Mouse (Mus musculus) C2C12 (cell line): Measurements from ENCODE around the gene Lrr1.
"Not testable (repeated sequence)": the region's sequence is repeated elsewhere in the genome, so short reads cannot be mapped to it uniquely, and the experiment has no call there.

ENCODE experiments used
- CEBPB ChIP-seq: IDR thresholded peaks from one replicate; pipeline ENCODE4 v1.6.1; 2011; ENCODE audit warnings: low read depth, mild to moderate bottlenecking, control low read depth, moderate library complexity
- CTCF ChIP-seq: IDR thresholded peaks from one replicate; pipeline ENCODE4 v1.5.1; 2011; ENCODE audit not compliant: control insufficient read depth, insufficient read depth, insufficient read length
- FOSL1 ChIP-seq: IDR thresholded peaks from one replicate; pipeline ENCODE4 v1.8.0; 2011; ENCODE audit warnings: mild to moderate bottlenecking, low read length; ENCODE audit not compliant: poor library complexity, insufficient read depth, severe bottlenecking
- MAX ChIP-seq: IDR thresholded peaks from one replicate; pipeline ENCODE4 v1.6.1; 2011; ENCODE audit warnings: mild to moderate bottlenecking, control low read depth
- MYOG ChIP-seq: IDR thresholded peaks from one replicate; pipeline ENCODE4 v1.6.1; 2011; ENCODE audit not compliant: control insufficient read depth, insufficient read length; ENCODE audit errors: extremely low read depth
- USF1 ChIP-seq: IDR thresholded peaks from one replicate; pipeline ENCODE4 v1.6.1; 2011; ENCODE audit warnings: low read depth, mild to moderate bottlenecking, control low read depth, moderate library complexity

DNA sequence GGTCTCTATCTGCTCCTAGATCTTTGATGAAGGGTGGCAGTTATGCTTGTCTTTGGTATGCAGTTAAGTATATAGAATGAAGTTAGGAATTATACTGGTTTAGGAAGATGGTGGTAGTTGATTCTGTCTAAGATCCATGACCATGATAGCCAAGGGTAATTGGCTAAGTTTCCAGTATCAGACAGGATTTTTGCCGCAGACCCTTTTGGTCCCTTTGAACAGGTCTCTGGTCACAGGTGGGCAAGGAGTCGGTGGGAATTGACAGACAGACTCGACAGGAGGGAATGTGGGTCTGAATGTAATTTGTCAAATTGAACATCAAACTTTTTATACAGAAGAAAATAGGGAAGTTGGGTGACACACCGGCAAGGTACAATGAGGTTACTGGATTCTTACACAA, 5.0 kb upstream of the Lrr1 start:
- TF ChIP-seq CTCF, MAX, MYOG, USF1, FOSL1, CEBPB: not testable (repeated sequence)
